Mouse (Mus musculus) forebrain, embryonic 12.5 days (tissue): ENCODE measurements at regions not wholly inside any gene's neighbourhood (a gene's known extent, or its start where the extent isn't known, plus 50 kb on each side); places are given as distances from the start of the nearest gene placed in this dataset.
A peak's percentile ranks its signal among the peaks of the same experiment; 100 is the strongest.
"Not testable (repeated sequence)": the region's sequence is repeated elsewhere in the genome, so short reads cannot be mapped to it uniquely, and the experiment has no call there.

Experiments used
- ATAC-seq: fragments of 200-750 bp; cut with Nextera tagmentation; 2 replicates; pipeline ENCODE4 v1.8.0; 2017; ENCODE audit warnings: moderate TSS enrichment; ENCODE audit not compliant: low FRiP score
- H3K27ac ChIP-seq: fragments of 300-500 bp; sonication (generic); 2 replicates; pipeline ENCODE4 v1.5.1; 2016; ENCODE audit warnings: mild to moderate bottlenecking
- H3K27me3 ChIP-seq: fragments of 300-500 bp; sonication (generic); 2 replicates; pipeline ENCODE4 v1.6.1; 2016; ENCODE audit warnings: mild to moderate bottlenecking
- H3K36me3 ChIP-seq: fragments of 300-500 bp; sonication (generic); replicated peaks from 2 replicates; pipeline ENCODE4 v1.6.1; 2016; ENCODE audit warnings: mild to moderate bottlenecking
- H3K4me1 ChIP-seq: fragments of 300-500 bp; sonication (generic); 2 replicates; pipeline ENCODE4 v1.6.1; 2016
- H3K4me2 ChIP-seq: fragments of 300-500 bp; sonication (generic); 2 replicates; pipeline ENCODE4 v1.6.1; 2016; ENCODE audit warnings: mild to moderate bottlenecking, moderate library complexity
- H3K4me3 ChIP-seq: fragments of 300-500 bp; sonication (generic); replicated peaks from 2 replicates; pipeline ENCODE4 v1.5.1; 2016; ENCODE audit warnings: mild to moderate bottlenecking
- H3K9ac ChIP-seq: fragments of 300-500 bp; sonication (generic); 2 replicates; pipeline ENCODE4 v1.6.1; 2016; ENCODE audit warnings: mild to moderate bottlenecking
- H3K9me3 ChIP-seq: fragments of 300-500 bp; sonication (generic); 2 replicates; pipeline ENCODE4 v1.6.1; 2016
- WGBS: fragments of 180-500 bp; shearing (Covaris S2); methylation state at CpG from one replicate; pipeline ENCODE4 v1.1.7; 2016; 5-methylcytosine and 5-hydroxymethylcytosine counted together

DNA sequence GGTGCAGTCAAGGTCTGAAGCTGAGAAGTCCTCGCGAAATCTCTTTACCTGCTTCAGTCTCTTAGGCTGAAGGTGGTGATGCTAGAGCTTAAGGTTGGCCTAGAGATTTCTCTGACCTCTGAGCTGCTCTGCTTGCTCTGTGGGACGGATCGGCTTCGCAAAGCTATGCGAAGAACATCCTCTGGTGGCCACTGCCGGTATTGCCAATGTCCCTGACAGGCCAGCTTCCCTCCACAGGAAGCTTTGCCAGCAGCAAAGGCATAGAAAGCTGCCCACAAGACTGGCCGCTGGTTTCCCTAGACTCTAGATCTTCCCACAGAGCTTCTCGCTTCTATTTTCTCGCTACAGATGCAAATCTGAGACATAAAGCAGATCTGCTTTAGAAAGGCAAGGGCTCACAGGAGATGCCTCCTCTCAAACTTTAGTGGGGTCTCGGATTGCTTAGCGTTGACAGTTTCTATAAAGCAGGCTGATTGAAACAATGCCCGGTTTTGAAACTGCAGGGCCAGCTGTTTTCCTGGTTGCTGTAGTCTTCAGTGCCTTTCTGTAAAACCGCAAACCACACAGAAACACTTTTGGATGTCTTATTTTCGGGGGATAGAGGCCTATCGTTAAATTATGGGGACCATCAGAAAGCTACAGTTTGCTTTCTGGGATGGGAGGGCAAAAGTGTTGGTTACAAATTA lies 153.7 kb downstream of the Car8 start:
- Histone ChIP-seq H3K9me3 (no peaks in the 10 kb centered on the region), H3K4me1 (0 out of 2 replicates have a peak, but pooled peaks cover 5% of the 10 kb centered on the region), H3K9ac (no peak overlapping the region), H3K4me3 (no peak overlapping the region), H3K36me3 (no peaks in the 10 kb centered on the region), H3K4me2 (peak overlapping the region; percentile 1; the same call in 1 of the 2 replicates), H3K27ac (no peak overlapping the region), H3K27me3 (peaks cover 12% of the 10 kb centered on the region; the same call in 1 of the 2 replicates)
- WGBS: 24% methylated on average over 16 of the region's 16 CpGs
- ATAC-seq: peak; percentile 86

DNA sequence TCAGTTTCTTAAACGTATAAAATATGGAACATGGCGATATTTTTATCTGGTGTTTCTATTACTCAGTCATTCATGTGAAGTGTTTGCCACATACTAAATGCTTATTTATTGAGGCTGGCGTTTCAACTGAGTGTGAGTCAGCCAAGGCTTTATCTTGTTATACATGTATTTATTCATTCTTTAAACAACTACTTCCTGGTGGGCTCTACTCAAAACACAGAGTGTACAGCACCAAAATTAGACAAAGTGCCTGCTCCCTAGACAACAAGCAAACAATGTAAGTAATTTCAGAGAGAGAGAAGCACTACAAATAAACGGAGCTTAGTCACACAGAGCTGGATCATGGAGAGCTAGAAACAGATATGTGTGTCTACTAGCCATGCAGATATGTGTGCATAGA lies 159.5 kb downstream of the Car8 start:
- no peak overlapping the region for H3K27ac ChIP-seq
- WGBS: 71% methylated on average over 4 of the region's 4 CpGs
- H3K9ac ChIP-seq: no peak overlapping the region
- no peaks in the 10 kb centered on the region for H3K9me3 ChIP-seq
- H3K4me1 ChIP-seq: no peaks in the 10 kb centered on the region
- peaks cover 3% of the 10 kb centered on the region; the same call in 1 of the 2 replicates for H3K27me3 ChIP-seq
- no peak for ATAC-seq
- no peaks in the 10 kb centered on the region for H3K36me3 ChIP-seq
- H3K4me3 ChIP-seq: no peak overlapping the region
- H3K4me2 ChIP-seq: no peak overlapping the region

DNA sequence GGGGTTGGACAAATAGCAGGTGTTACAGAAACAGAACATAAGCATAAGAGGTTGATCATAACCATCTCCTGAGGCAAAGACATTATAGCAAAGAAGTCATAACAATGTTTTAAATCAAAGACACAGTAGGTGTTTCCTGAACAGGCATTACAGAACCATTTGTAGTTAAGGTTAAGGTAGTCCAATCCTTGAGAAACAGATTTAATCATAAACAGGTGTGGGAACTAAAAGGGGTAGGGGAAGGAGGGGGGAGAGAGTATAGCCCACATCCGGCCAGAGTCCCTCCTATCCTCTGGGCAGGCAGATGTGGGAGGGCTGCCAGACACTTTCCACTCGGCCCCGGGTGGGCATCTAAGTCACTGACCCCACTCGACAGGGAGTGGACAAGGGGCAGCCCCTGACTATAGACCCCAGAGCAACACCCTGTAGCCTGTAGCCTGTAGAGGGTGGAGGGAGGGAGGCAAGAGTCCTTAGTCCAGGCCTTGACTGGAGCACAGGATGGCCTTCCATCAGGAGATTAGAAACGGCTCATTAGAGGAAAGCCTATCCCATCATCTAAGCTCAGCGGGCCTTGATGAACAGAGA lies 165.8 kb downstream of the Car8 start:
- Histone ChIP-seq H3K9me3 (no peaks in the 10 kb centered on the region), H3K4me2 (no peak overlapping the region), H3K4me1 (no peaks in the 10 kb centered on the region), H3K36me3 (no peaks in the 10 kb centered on the region), H3K4me3 (no peak overlapping the region), H3K27me3 (no peaks in the 10 kb centered on the region), H3K9ac (no peak overlapping the region), H3K27ac (no peak overlapping the region)
- 78% methylated on average over 6 of the region's 6 CpGs for WGBS
- ATAC-seq: no peak

DNA sequence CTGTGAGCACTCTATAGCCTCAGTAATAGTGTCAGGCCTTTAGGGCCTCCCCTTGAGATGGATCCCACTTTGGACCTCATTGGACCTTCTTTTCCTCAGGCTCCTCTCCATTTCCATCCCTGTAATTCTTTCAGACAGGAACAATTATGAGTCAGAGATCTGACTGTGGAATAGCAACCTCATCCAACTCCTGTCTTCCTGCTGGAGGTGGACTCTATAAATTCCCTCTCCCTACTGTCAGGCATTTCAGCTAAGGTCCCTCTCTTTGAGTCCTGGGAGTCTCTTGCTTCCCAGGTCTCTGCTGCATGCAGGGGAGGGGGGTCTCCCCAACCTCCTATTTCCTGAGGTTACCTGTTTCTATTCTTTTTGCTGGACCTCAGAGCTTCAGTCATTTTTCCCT lies 168.1 kb downstream of the Car8 start:
- H3K4me1 ChIP-seq, H3K9me3 ChIP-seq, H3K36me3 ChIP-seq, H3K27me3 ChIP-seq, ATAC-seq, H3K4me3 ChIP-seq, H3K4me2 ChIP-seq, H3K9ac ChIP-seq, H3K27ac ChIP-seq: not testable (repeated sequence)

DNA sequence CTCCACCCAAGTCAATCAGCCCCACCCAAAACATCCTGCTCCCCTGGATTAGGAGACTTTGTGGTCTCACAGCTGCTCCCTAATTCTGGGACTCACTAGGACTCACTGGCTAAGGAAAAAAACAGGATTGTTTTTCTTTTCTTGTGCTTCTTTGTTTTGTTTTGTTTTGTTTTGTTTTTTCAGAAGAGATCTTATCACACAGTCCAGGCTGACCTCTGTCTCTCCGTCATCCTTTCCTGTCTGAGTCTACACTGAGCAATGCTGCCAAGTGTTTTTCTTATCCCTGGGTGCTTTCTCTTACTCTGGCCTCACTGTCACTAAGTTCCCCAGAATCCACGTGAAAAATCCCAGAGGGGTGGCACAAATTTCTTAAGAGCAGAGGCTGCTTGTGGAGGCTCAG lies 170.8 kb downstream of the Car8 start:
- Histone ChIP-seq H3K27me3 (no peaks in the 10 kb centered on the region), H3K9ac (no peak overlapping the region), H3K4me1 (no peaks in the 10 kb centered on the region), H3K4me2 (no peak overlapping the region), H3K27ac (no peak overlapping the region), H3K4me3 (no peak overlapping the region), H3K9me3 (no peaks in the 10 kb centered on the region), H3K36me3 (no peaks in the 10 kb centered on the region)
- 55% methylated on average over 2 of the region's 2 CpGs for WGBS
- ATAC-seq: no peak

DNA sequence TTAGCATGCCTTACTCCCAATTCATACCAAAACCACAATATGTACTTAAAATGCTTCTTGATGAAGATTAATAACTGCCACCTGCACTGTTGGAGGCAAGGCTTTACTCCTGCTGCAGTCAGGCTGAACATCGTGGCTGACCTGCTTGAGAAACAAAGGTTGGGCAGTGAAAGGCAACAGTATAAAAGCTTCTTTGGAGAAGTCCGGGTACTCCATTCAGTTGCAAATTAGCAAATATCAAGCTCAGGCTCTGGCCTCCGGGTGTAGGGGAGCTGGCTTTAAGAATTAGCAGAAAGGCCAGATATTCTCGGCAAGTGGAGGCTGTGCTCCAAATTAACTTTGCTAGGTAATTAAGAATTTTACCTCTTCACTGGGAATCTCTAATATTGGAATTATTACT lies 197.1 kb downstream of the Car8 start:
- Histone ChIP-seq H3K36me3 (no peaks in the 10 kb centered on the region), H3K4me3 (no peak overlapping the region), H3K27me3 (no peaks in the 10 kb centered on the region), H3K4me1 (no peaks in the 10 kb centered on the region), H3K27ac (no peak overlapping the region), H3K9me3 (0 out of 2 replicates have a peak, but pooled peaks cover 8% of the 10 kb centered on the region), H3K9ac (no peak overlapping the region), H3K4me2 (no peak overlapping the region)
- ATAC-seq: no peak
- WGBS: 20% methylated on average over 4 of the region's 4 CpGs

DNA sequence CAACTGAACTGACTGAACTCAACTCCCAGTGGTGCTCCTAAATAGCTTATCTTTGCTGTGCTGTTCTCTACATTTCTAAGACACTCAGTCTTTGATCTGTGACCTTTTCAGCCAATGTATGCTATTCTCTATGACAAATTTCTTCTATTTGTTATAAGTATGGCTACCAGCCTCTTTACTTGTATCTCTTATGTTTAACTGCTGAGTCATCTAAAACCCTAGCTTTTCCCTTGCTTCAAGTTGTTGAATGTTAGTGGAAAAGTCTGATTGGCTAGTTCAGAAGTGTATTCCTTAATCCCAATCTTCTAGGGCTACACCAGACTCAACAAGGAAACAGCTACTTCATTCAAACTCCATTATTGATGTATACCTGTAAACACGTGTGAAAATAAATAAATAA lies 201.0 kb downstream of the Car8 start:
- Histone ChIP-seq H3K4me3 (no peak overlapping the region), H3K27ac (no peak overlapping the region), H3K36me3 (no peaks in the 10 kb centered on the region), H3K4me1 (no peaks in the 10 kb centered on the region), H3K27me3 (no peaks in the 10 kb centered on the region), H3K9me3 (0 out of 2 replicates have a peak, but pooled peaks cover 8% of the 10 kb centered on the region), H3K4me2 (no peak overlapping the region), H3K9ac (no peak overlapping the region)
- WGBS: 87% methylated on average over 1 of the region's 1 CpGs
- ATAC-seq: no peak

DNA sequence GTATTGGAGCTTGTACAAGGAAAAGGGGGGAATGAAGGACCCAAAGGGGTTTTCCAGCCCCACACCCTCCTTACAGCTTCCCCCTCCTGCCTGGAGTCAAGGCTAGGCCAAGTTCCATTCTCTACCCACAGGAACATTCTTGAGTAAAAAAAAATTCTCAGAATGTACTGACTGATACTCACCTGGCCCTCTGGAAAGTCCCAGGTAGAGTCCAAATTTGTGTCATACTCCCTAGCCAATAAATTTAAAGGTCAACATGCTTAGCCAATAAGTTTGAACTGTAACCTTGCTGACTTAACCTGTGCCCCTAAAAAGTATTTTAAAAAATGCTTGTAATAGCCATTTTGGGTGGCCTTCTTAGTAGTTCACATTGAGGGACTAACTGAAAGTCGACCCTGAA lies 205.4 kb downstream of the Car8 start:
- 82% methylated on average over 1 of the region's 1 CpGs for WGBS
- not testable (repeated sequence) for ATAC-seq, H3K9ac ChIP-seq, H3K27me3 ChIP-seq, H3K4me2 ChIP-seq, H3K4me3 ChIP-seq, H3K4me1 ChIP-seq, H3K9me3 ChIP-seq, H3K27ac ChIP-seq, H3K36me3 ChIP-seq

DNA sequence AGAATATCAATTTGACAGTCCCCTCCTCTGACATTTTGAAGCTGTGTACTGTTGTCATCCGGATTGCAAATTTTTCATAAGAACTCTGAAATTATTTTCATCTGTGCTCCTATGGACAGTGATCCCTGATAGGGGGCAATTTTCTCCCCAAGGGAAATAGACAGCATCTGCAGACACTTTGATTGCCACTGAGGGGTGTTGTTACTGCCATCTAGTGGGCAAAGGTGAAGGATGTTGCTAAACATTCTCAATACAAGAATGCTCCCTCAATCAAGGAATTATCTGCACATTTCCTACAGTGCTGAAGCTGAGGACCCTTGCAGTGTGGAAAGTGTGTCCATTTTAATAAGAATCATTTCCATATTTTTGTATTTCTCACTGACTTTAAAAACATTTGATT lies 233.7 kb downstream of the Car8 start:
- no peak for ATAC-seq
- 23% methylated on average over 1 of the region's 1 CpGs for WGBS
- Histone ChIP-seq H3K9me3 (no peaks in the 10 kb centered on the region), H3K27ac (no peak overlapping the region), H3K4me3 (no peak overlapping the region), H3K4me1 (no peaks in the 10 kb centered on the region), H3K36me3 (no peaks in the 10 kb centered on the region), H3K4me2 (no peak overlapping the region), H3K27me3 (peaks cover 7% of the 10 kb centered on the region), H3K9ac (no peak overlapping the region)

DNA sequence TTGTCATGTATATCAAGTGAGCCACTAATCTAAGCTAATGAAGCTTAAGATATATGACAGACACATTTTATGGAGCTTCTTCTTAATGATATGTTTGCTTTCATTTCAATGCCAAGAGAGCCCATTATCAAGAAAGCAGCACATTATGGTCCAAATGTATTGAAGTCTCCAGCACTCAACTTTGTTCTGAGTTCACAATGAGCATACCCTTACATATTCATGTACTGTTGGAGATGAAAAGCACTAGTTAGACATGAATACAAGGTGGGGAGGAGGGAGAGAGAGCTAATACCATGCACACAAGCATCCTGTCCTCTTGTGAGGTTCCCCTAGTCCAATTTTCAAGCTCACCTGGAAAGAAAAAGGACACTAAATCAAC lies 241.3 kb downstream of the Car8 start:
- ATAC-seq: peak; percentile 83
- no peaks in the 10 kb centered on the region for H3K36me3 ChIP-seq

DNA sequence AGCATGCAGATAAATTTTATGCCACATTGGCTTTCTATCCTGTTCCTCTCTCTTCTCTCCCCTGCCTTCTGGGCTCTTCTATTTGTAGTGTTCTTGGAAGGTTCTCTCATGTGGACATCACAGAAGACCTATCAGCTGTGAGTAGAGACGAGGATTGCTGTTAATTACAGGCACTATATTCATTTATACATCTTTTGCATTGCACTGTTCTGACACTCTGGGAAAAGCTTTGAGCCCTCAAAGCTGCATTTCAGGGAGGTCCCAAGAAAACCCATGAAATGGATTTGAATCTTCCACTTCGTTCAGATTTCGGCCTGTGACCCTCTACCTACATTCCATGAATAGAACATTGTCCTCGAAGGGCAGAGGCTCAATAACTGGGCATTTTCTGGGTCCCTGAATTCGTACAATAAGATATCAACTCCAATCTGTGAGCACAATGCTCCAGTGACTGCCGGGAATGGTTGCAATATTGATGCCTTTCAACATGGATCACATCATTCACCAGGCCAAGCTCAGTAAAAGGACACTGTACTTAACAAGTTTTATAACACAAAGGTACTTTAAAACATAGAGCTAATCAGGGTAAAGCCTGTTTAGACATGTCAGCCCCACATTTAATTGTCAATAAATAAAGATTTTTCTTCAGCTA lies 241.8 kb downstream of the Car8 start:
- no peak overlapping the region for H3K9ac ChIP-seq
- H3K27me3 ChIP-seq: peaks cover 34% of the 10 kb centered on the region
- H3K36me3 ChIP-seq: no peaks in the 10 kb centered on the region
- no peak overlapping the region for H3K4me3 ChIP-seq
- H3K4me2 ChIP-seq: no peak overlapping the region
- peaks cover 10% of the 10 kb centered on the region for H3K4me1 ChIP-seq
- no peak overlapping the region for H3K27ac ChIP-seq
- H3K9me3 ChIP-seq: no peaks in the 10 kb centered on the region
- ATAC-seq: peak; percentile 91
- WGBS: 9% methylated on average over 6 of the region's 6 CpGs

More for the DNA sequence above, 241.3 kb downstream of the Car8 start:
- Histone ChIP-seq H3K27ac (no peak overlapping the region), H3K4me1 (peaks cover 10% of the 10 kb centered on the region), H3K9me3 (no peaks in the 10 kb centered on the region), H3K9ac (no peak overlapping the region), H3K4me3 (no peak overlapping the region), H3K4me2 (no peak overlapping the region), H3K27me3 (peaks cover 30% of the 10 kb centered on the region)

DNA sequence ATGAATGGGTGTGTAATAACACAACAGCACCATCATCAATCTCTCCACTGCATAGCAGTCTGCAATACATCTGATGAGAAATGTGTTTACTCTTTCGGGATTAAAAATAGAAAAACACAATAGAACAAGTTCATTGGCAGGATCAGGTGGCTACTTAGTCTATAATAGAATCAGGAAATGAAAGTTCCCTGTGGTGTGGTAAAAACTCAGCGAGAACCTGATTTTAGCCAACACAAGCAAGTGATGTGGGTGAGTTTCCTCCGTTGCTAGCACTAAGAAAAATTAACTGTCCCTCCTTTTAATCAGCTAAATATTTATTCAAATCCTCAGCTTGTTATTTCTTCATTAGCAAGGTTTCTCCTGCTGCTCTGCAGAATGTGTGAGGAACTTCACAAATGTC lies 245.9 kb downstream of the Car8 start:
- H3K9me3 ChIP-seq: no peaks in the 10 kb centered on the region
- no peaks in the 10 kb centered on the region for H3K36me3 ChIP-seq
- no peak overlapping the region for H3K4me3 ChIP-seq
- 63% methylated on average over 3 of the region's 3 CpGs for WGBS
- peaks cover 10% of the 10 kb centered on the region for H3K4me1 ChIP-seq
- no peak overlapping the region for H3K27ac ChIP-seq
- no peak overlapping the region for H3K4me2 ChIP-seq
- no peak overlapping the region for H3K9ac ChIP-seq
- ATAC-seq: no peak
- peaks cover 32% of the 10 kb centered on the region for H3K27me3 ChIP-seq

DNA sequence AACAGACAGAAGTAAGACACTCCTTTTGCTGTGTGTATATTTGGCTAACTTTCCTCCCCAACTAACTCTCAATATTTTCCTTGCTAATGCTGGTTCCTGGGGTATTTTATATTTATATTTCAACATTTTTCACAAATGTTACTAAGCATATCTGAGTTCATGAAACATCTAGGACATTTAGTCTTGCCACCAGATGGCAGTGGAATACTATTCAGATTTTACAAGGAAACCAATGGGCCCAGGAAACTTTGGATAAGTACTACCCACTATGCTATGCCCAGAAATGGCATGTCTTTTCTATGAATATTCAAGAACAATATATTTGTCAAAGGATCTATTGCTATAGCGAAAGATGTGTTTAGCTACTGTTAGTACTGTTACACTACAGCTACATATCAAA lies 251.1 kb downstream of the Car8 start:
- Histone ChIP-seq H3K27ac (no peak overlapping the region), H3K9ac (no peak overlapping the region), H3K27me3 (peaks cover 15% of the 10 kb centered on the region; the same call in 1 of the 2 replicates), H3K9me3 (no peaks in the 10 kb centered on the region), H3K4me1 (peaks cover 5% of the 10 kb centered on the region; the same call in 1 of the 2 replicates), H3K4me3 (no peak overlapping the region), H3K36me3 (no peaks in the 10 kb centered on the region), H3K4me2 (no peak overlapping the region)
- ATAC-seq: no peak
- WGBS: 97% methylated on average over 1 of the region's 1 CpGs
